Mouse (Mus musculus) cerebellum, adult 11-12 months (tissue): Measurements from ENCODE around the gene Derl2.
A peak's percentile ranks its signal among the peaks of the same experiment; 100 is the strongest.

ENCODE experiments used
- DNase-seq: peaks from one replicate; pipeline ENCODE4 v3.0.0; 2022

Gene Derl2

DNA sequence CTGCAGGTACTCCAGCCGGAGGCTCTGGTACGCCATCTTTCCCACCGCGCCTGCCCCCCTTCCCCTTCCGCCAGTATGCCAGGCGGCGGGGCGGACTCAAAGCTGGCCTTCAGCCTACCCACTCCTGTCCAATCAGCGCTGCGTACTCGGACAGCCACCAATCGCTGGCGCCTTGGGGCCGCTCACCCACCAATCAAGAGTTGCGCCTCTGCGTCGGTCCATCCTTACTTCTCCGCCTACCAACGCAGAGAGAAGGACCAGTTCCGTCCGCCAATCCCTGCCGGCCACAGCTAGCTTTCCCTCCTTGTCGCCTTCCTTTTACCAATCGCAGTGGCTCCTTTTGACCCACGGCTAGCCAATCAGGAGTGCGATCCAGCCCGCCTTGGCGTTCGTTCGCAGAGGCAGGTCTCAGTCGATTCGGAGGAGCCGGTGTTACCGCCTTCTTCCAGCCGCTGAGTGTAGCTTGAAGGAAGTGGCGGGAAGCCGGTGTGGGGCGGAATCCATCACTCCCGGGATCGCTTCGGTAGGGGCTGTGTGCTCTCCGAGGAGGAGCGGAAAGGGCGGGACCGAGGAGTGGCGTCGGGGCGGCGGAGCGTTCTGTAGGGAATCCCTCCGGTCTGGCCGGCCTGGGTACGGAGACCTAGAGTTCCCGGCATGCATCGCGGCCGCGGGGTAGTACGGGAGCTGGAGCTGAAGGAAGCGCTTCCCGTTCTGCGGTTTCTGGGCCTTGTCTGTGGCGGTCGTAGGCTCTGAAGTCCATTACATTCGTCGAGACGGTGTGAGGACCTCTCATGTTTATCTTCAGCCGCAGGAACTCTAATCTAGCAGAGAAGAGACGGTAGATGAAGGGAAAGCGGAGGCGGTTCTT is at the start of gene Derl2, which contains the start of gene Mis12:
Gene Derl2, minus strand, starts transcription at position 641 of the 868 bp plus-strand sequence.
Gene Mis12, plus strand, starts transcription at position 411 of the 868 bp plus-strand sequence.
- peak; percentile 99 for DNase-seq

GRCm38 (mm10) chr11:71052554-71052953 is 32.9 kb upstream of the Derl2 start:
- no peak for DNase-seq

- no peak for DNase-seq
Measured at GRCm38 (mm10) chr11:71039526-71040298, 20.1 kb upstream of the Derl2 start.

- peak; percentile 28 for DNase-seq
Measured at GRCm38 (mm10) chr11:71033163-71033761, 13.6 kb upstream of the Derl2 start, which contains the start of gene 6330403K07Rik. Gene 6330403K07Rik (minus strand): TSS chr11:71033513.

GRCm38 (mm10) chr11:71032491-71033162 is 13.0 kb upstream of the Derl2 start:
- DNase-seq, result no peak

- no peak for DNase-seq
Measured at GRCm38 (mm10) chr11:71032070-71032469, 12.4 kb upstream of the Derl2 start.

DNA sequence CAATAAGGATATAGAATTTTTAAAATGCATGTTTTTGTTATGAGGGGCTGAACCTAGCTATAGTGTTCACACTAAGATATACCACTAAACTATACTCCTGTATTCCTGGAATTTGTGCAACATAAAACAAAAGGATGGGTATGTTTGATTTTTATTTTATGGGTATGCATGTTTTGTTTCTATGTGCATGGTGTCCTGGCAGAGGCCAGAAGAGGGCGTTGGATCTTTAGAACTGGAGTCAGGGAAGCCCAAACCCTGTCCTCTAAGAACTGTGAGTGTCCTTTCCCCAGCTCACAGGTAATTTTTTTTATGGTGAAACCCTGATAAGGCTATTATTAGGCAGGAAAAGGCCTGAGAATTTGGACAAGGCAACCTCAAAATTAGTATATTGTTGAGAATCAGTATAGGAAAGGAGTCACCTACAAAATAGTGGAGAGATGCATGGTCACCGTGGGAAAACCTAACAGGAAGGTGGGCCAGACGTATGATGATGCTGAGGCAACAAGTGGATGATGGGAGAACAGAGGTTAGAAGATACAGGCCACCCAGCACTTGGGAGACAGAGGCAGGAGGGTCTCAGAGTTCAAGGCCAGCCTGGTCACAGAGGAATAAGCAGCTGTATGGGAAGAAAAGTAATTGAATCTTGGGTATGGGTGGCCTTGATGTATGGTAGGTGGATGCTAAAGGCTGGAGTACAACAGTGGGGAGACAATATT is 9.9 kb upstream of the Derl2 start:
- no peak for DNase-seq

- no peak for DNase-seq
Measured at GRCm38 (mm10) chr11:71028280-71028679, 8.6 kb upstream of the Derl2 start.

DNA sequence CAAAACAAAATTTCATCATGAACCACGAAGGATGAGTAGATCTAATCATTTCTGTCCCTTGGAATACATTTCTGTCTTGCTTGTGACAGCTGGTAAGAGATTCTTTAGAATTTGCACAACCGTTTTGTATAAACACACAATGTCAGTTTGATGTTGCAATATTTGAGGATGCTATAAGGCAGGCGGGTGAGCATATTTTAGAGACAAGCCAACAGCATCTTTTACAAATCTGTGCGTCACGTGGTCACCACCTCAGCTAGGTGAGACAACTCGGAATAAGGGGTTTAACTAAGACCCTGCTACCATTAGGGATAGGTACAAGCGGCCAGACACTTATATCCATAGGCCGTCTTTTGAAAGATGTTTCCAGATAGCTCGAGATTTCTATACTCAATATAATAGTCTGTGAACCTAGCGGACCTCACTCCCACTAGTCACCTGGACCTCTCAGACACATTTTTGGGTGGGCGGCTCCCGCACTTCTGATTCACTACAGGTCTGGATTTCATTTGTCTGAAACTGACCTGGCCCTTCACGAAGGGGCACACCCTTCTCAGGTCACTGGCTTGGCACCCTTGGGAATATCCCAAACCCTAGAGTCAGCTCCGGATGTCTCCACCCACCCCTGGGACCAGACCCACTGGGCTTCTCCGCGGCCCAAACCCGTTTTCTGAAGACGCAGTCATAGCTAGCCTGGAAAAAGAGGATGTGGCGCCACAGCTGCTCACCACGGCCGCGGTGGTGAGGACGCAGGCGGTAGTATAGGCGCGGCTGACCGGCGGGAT is 1.0 kb downstream of the Derl2 start:
- no peak for DNase-seq

DNA sequence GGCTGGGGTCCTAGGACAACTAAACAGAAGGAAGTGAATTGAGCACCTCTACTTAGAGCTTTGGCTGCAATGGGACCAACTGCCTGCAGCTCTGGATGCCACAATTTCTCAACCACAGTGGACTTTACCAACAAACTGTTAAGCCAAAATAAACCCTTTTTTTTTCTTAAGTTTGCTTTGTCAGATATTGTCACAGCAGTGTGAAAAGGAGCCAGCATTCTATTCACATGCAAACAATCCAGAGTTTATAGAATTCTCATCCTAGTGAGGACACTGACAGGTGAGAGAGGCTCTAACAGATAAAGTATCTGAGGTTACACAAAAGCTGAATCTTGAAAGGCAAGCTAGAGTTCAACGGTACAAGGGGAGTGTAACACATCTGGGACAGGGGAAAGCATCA is 2.6 kb downstream of the Derl2 start:
- DNase-seq, result no peak

DNA sequence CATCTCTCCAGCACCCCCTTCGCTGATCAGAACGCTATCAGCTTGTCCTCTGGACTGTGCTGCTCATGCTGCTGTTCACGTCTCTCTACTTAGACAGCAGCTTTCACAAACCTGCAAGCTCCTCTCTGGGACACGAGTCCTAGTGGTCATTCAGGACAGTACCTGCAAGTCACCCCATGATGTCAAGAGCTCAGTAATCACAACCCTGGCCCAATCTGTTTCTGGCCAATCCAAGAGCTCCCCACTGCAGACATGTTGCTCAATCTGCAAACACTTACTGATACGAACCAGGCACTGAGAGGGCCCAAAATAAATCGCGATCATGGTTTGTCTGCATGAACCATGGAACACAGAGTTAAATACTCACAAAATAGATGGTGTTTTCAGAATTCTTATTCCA is 6.9 kb downstream of the Derl2 start:
- no peak for DNase-seq

- no peak for DNase-seq
Measured at GRCm38 (mm10) chr11:71008321-71008720, 11.3 kb downstream of the Derl2 start.

- DNase-seq, result no peak
Measured at GRCm38 (mm10) chr11:71007831-71008230, 11.8 kb downstream of the Derl2 start.

DNA sequence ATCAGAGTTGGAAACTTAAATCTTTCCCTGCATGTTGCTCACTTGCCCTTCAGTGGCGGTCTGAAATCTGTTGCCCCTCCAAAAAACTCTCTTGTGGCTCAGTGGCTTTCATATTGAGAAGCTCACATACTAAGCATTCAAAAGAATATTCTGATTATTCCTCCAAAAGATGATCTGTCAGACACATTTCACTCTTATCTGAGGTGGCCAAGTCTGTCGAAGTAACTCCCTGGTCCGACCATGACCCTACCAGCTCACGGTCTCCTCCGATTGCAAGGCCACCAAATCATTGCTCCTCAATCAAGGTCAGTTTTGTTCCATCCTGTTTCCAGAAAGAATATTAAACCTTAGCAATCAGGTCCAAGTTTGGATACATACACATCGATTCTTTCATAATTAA is 12.6 kb downstream of the Derl2 start:
- no peak for DNase-seq

- no peak for DNase-seq
Measured at GRCm38 (mm10) chr11:71005046-71005445, 14.6 kb downstream of the Derl2 start.

- DNase-seq, result peak; percentile 97
Measured at GRCm38 (mm10) chr11:71004316-71004773, 15.3 kb downstream of the Derl2 start, which contains the start of gene Dhx33. Gene Dhx33 (minus strand): TSS chr11:71004437.

DNA sequence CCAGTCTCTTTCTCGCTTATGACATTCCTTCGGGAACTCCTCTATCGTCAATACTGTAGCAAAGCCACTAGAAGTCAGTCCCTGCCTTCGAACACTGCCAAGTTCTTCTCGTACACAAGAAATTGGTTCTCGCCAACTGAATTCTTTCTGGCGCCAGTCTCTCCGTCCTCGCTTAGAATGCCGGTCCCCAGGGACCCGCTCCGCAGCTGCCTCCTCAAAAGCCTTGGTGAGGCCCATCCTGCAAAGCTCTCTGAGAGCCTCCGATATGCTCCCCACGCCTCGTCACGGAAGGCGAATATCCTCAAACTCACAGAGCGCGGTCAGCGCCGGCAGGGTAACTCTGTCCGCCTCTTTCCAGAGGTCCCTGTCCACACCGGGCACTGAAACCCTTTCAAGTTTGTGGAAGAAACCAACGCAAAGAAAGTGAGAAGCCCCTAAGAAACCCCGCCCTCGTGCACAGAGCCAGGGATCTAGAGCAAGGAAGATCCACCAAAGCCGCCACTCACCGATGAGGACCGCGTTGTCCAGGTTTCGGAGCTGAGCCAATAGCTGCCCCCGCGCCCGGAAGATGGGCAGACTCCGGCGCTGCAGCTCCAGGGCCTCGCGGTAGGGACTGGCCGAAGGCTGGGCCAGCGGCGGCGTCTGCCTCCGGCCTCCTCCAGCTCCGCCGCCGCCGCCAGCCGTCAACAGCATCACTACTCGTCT is 15.9 kb downstream of the Derl2 start:
- no peak for DNase-seq

DNA sequence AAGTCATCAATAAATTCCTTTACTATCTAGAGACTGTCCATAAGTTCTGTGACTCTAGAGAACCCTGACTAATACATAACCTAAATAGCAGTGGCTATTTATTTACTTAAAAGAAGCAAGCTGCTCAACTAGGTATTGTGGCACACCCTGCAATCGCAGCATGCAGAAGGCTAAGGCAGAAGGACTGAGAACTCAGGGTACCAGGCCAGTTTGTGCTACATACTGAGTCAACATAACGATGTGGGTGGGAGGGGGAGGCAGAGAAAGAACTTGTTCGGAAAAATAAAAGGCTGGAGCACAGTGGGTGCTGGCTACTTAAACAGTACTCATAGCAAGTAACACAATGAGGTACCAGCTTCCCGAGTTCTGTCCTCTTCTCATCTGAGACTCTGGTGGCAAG is 18.5 kb downstream of the Derl2 start:
- DNase-seq, result no peak

GRCm38 (mm10) chr11:70982557-70983228 is 36.9 kb downstream of the Derl2 start, which contains the start of gene C1qbp:
Gene C1qbp (minus strand): TSS chr11:70983026.
- peak; percentile 89 for DNase-seq

GRCm38 (mm10) chr11:70982030-70982429 is 37.6 kb downstream of the Derl2 start:
- no peak for DNase-seq
